Mouse (Mus musculus) lung, adult 2 months (tissue): ENCODE results near the gene Ldb2.

Experiments used
- CTCF ChIP-seq: fragments of 200-500 bp; IDR thresholded peaks from 2 replicates; pipeline ENCODE4 v1.5.1; 2011; ENCODE audit warnings: mild to moderate bottlenecking, low read length, control low read depth; ENCODE audit not compliant: insufficient read depth
- POLR2A ChIP-seq: fragments of 200-500 bp; IDR thresholded peaks from 2 replicates; pipeline ENCODE4 v1.6.1; 2011; ENCODE audit warnings: low read depth, mild to moderate bottlenecking, control low read depth, low read length, borderline replicate concordance; ENCODE audit errors: extremely low read depth

GRCm38 (mm10) chr5:44686344-44686743 lies 113.1 kb downstream of the Ldb2 start:
- no peak for TF ChIP-seq CTCF
- TF ChIP-seq POLR2A = no peak
